Mouse (Mus musculus) cortical plate, adult 2 months (tissue): ENCODE measurements around the gene Il17re.

Experiments used
- CTCF ChIP-seq: fragments of 200-500 bp; IDR thresholded peaks from 2 replicates; pipeline ENCODE4 v1.5.1; 2011; ENCODE audit warnings: mild to moderate bottlenecking, control low read depth, low read length; ENCODE audit not compliant: insufficient read depth; ENCODE audit errors: extremely low read depth
- POLR2A ChIP-seq: fragments of 200-500 bp; IDR thresholded peaks from 2 replicates; pipeline ENCODE4 v1.6.1; 2011; ENCODE audit warnings: mild to moderate bottlenecking, low read length, control low read depth; ENCODE audit not compliant: insufficient read depth; ENCODE audit errors: extremely low read depth

DNA sequence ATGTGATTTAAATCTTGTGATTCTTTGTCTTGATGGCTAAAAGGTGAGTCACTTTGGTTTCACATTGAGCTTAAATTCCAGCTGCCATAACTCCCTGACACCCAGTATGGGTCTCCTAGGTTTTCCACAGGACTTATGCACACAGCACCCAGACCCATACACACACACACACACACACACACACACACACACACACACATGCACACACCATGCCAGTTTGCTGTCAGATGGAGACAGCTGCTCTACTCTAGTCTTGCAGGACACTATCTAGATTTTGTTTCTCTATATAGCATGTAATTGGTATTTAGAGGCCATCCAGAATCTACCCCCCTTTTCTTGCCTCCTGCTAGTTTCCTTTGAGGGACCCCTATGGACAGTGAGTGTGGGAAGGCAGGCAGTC, 48.8 kb downstream of the Il17re start:
- TF ChIP-seq POLR2A (no peak), CTCF (no peak)
